Mouse (Mus musculus) midbrain, embryonic 16.5 days (tissue): ENCODE measurements around the gene Gpx6. TPM values are rescaled to one million over a fixed set of nuclear protein-coding genes. Genes with fewer than 3 reads are reported as not detected.
A peak's percentile ranks its signal among the peaks of the same experiment; 100 is the strongest.

Experiments
- ATAC-seq: fragments of 200-750 bp; cut with Nextera tagmentation; 2 replicates; pipeline ENCODE4 v1.8.0; 2017; ENCODE audit warnings: moderate TSS enrichment
- H3K27ac ChIP-seq: fragments of 300-500 bp; sonication (generic); 2 replicates; pipeline ENCODE4 v1.5.1; 2014; ENCODE audit warnings: mild to moderate bottlenecking, low read length, mixed read lengths
- H3K27me3 ChIP-seq: fragments of 300-500 bp; sonication (generic); 2 replicates; pipeline ENCODE4 v1.6.1; 2014; ENCODE audit warnings: low read depth, low read length, mixed read lengths; ENCODE audit not compliant: control insufficient read depth, insufficient read depth
- H3K36me3 ChIP-seq: fragments of 300-500 bp; sonication (generic); 2 replicates; pipeline ENCODE4 v1.6.1; 2014; ENCODE audit warnings: mild to moderate bottlenecking, low read length, moderate library complexity, mixed read lengths; ENCODE audit not compliant: control insufficient read depth, insufficient read depth
- H3K4me1 ChIP-seq: fragments of 300-500 bp; sonication (generic); 2 replicates; pipeline ENCODE4 v1.6.1; 2014; ENCODE audit warnings: mild to moderate bottlenecking, low read length, mixed read lengths; ENCODE audit not compliant: control insufficient read depth, insufficient read depth
- H3K4me2 ChIP-seq: fragments of 300-500 bp; sonication (generic); 2 replicates; pipeline ENCODE4 v1.6.1; 2014; ENCODE audit warnings: mild to moderate bottlenecking, low read length, mixed read lengths
- H3K4me3 ChIP-seq: fragments of 300-500 bp; sonication (generic); 2 replicates; pipeline ENCODE4 v1.5.1; 2014; ENCODE audit warnings: low read depth, mild to moderate bottlenecking, low read length, moderate library complexity, mixed read lengths
- H3K9ac ChIP-seq: fragments of 300-500 bp; sonication (generic); 2 replicates; pipeline ENCODE4 v1.6.1; 2014; ENCODE audit warnings: low read depth, low read length, mixed read lengths
- H3K9me3 ChIP-seq: fragments of 300-500 bp; sonication (generic); replicated peaks from 2 replicates; pipeline ENCODE4 v1.6.1; 2014; ENCODE audit warnings: mild to moderate bottlenecking, low read length, mixed read lengths; ENCODE audit not compliant: control insufficient read depth, poor library complexity, severe bottlenecking
- WGBS: fragments of 180-500 bp; shearing (Covaris S2); extraction: QIAGEN DNeasy Blood & Tissue Kit; methylation state at CpG from one replicate; pipeline ENCODE4 v1.1.7; 2014; 5-methylcytosine and 5-hydroxymethylcytosine counted together
- polyA plus RNA-seq: library from polyadenylated mRNA; unstranded; fragments of >200 nt; fragmentation: Nextera tagmentation; extraction: Ambion mirVana; gene quantifications from 2 replicates; pipeline ENCODE4 v1.2.1, GENCODE M21; 2015

Gene Gpx6
- polyA plus RNA-seq, 1 experiment from 2014 or later, result 0.54 TPM

DNA sequence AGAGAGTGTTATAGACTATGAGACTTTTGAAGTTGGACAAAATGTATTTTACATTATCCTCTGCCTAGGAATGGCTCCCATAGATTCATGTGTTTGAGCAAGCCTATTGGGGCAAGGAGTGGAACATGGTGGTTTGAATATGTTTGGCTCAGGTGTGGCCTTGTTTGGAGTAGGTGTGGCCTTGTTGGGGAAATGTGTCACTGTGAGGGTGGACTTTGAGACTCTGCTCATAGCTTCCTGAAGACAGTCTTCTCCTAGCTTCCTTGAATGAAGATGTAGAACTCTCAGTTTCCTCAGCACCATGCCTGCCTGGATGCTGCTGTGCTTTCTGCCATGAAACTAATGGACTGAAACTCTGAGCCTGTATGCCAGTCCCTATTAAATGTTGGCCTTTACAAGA lies 38.7 kb downstream of the Gpx6 start:
- no peak overlapping the region for H3K9ac ChIP-seq

DNA sequence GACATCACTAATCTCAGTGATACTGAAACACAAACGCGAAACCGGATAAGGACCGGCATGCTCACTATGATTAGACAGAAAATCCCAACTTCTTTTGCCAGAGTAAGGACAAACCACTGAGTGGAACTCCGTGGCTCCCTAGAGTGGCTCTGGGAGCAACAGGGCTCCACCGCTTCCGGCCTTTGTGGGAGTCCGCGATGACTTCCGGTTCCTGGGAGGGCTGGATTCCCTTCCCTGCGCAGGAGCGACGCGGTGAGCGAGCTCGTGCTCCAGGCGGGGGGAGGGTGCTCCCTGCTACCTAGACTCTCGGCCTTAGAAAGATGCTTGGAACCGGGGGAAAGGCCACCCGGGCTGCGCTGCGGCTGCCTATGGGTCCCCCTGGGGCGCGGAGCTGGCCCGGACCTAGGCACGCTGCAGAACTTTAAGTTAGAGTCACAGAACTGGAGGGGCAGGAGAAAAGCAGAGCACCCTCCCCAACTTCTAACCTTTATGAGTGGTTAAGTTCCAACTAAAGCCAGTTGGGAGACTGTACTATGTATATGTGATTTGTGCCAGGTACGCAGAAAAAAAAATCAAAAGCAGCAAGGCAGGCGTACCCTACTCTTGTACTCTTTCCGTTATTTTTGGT lies 50.8 kb downstream of the Gpx6 start, which contains the start of gene Zscan12:
Gene Zscan12, plus strand, starts transcription at position 200 of the 628 bp plus-strand sequence.
- H3K27ac ChIP-seq, result peak within 1 kb of the TSS; percentile 63

More for the DNA sequence above, 38.7 kb downstream of the Gpx6 start:
- no peaks in the 10 kb centered on the region for H3K4me1 ChIP-seq
- no peak for ATAC-seq
- H3K9me3 ChIP-seq, result no peaks in the 10 kb centered on the region
- H3K4me3 ChIP-seq, result no peak overlapping the region
- H3K36me3 ChIP-seq, result no peaks in the 10 kb centered on the region
- H3K4me2 ChIP-seq, result no peak overlapping the region
- H3K27ac ChIP-seq, result no peak overlapping the region
- H3K27me3 ChIP-seq, result no peaks in the 10 kb centered on the region

GRCm38 (mm10) chr13:21363719-21364118 lies 51.8 kb downstream of the Gpx6 start:
- no peak for ATAC-seq
- Histone ChIP-seq H3K9me3 (no peaks in the 10 kb centered on the region), H3K27me3 (no peaks in the 10 kb centered on the region), H3K4me1 (peaks cover 26% of the 10 kb centered on the region), H3K36me3 (peaks cover 2% of the 10 kb centered on the region), H3K4me3 (peak overlapping the region; percentile 61), H3K4me2 (peak overlapping the region; percentile 64), H3K9ac (peak overlapping the region; percentile 41; the same call in 1 of the 2 replicates), H3K27ac (no peak overlapping the region)
- WGBS, result 59% methylated on average over 12 of the region's 12 CpGs

More for the DNA sequence above, 50.8 kb downstream of the Gpx6 start, which contains the start of gene Zscan12:
- no peaks in the 10 kb centered on the region; the same call in 1 of the 2 replicates for H3K36me3 ChIP-seq
- H3K4me2 ChIP-seq, result peak within 1 kb of the TSS; percentile 64
- H3K27me3 ChIP-seq, result no peaks in the 10 kb centered on the region
- peak within 1 kb of the TSS; percentile 74 for H3K9ac ChIP-seq
- H3K4me3 ChIP-seq, result peak within 1 kb of the TSS; percentile 61
- peaks cover 26% of the 10 kb centered on the region for H3K4me1 ChIP-seq
- WGBS, result under 1% methylated on average over 29 of the region's 29 CpGs
- ATAC-seq, result peak; percentile 100
- H3K9me3 ChIP-seq, result no peaks in the 10 kb centered on the region

DNA sequence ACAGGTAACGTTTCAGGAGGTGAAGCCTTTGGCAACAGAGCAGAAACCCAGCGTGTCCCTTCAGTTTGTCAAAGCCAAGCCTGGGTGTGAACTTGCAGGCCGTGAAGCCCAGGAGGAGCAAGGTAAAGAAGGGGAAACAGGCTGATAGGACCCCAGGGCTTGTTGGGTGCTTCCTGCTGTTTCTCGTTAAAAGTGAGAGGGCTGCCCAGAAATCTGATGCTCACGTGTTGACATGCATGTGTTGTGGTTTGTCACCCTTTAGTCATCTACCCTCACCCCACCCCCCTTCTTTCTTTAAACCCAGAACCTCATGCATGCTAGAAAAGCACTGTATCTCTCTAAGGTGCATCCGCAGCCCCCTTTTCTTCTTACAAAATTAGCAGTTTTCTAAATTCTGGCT lies 54.7 kb downstream of the Gpx6 start:
- no peak overlapping the region for H3K27ac ChIP-seq
- no peaks in the 10 kb centered on the region for H3K27me3 ChIP-seq
- no peak overlapping the region for H3K9ac ChIP-seq
- no peak overlapping the region for H3K4me3 ChIP-seq
- ATAC-seq, result no peak
- H3K9me3 ChIP-seq, result no peaks in the 10 kb centered on the region
- WGBS, result 88% methylated on average over 6 of the region's 6 CpGs
- H3K4me1 ChIP-seq, result peaks cover 26% of the 10 kb centered on the region
- H3K36me3 ChIP-seq, result peaks cover 24% of the 10 kb centered on the region
- H3K4me2 ChIP-seq, result no peak overlapping the region

Other genes starting within 250 kb of the Gpx6 start
- not detected in 2 replicates for gene Olfr1370, start 237.2 kb upstream of the Gpx6 start, polyA plus RNA-seq
- 0.05 TPM in 1 of 2 replicates, not detected in the other for gene Olfr1369-ps1, start 200.6 kb upstream of the Gpx6 start, polyA plus RNA-seq
- not detected in 2 replicates for gene Olfr263, start 182.5 kb upstream of the Gpx6 start, polyA plus RNA-seq
- gene Olfr1368, start 166.3 kb upstream of the Gpx6 start, polyA plus RNA-seq, result not detected in 2 replicates
- gene Trim27, start 132.7 kb upstream of the Gpx6 start, polyA plus RNA-seq, result 70.6 and 73.6 TPM in 2 replicates
- gene Gpx5, start 19.4 kb upstream of the Gpx6 start, polyA plus RNA-seq, result not detected in 2 replicates
- not detected in 2 replicates for gene Olfr1367, start 34.8 kb downstream of the Gpx6 start, polyA plus RNA-seq
- gene Zscan12, start 50.7 kb downstream of the Gpx6 start, polyA plus RNA-seq, result 11.5 and 13.5 TPM in 2 replicates
- gene Zkscan3, start 90.6 kb downstream of the Gpx6 start, polyA plus RNA-seq, result 64.5 and 73.5 TPM in 2 replicates
- gene Pgbd1, start 128.9 kb downstream of the Gpx6 start, polyA plus RNA-seq, result 4.6 and 4.8 TPM in 2 replicates
- 21.5 and 23.4 TPM in 2 replicates for gene Zscan26, start 141.6 kb downstream of the Gpx6 start, polyA plus RNA-seq
- gene Nkapl, start 156.4 kb downstream of the Gpx6 start, polyA plus RNA-seq, result 3.8 and 4.5 TPM in 2 replicates
- 12.0 and 13.2 TPM in 2 replicates for gene Zkscan4, start 166.8 kb downstream of the Gpx6 start, polyA plus RNA-seq
- gene Gm10065, start 167.3 kb downstream of the Gpx6 start, polyA plus RNA-seq, result not detected in 2 replicates
- 0.43 and 0.56 TPM in 2 replicates for gene AK157302, start 183.1 kb downstream of the Gpx6 start, polyA plus RNA-seq
- gene Gm11273, start 189.3 kb downstream of the Gpx6 start, polyA plus RNA-seq, result 4.3 and 7.3 TPM in 2 replicates
- 4.1 and 4.3 TPM in 2 replicates for gene Zkscan8, start 219.0 kb downstream of the Gpx6 start, polyA plus RNA-seq
- gene Olfr1366, start 230.7 kb downstream of the Gpx6 start, polyA plus RNA-seq, result 0.09 and 0.15 TPM in 2 replicates
- gene Olfr1535, start 247.8 kb downstream of the Gpx6 start, polyA plus RNA-seq, result not detected in 2 replicates